Mouse (Mus musculus): Measurements from ENCODE around the gene Pias4.

The Pias4 gene

DNA sequence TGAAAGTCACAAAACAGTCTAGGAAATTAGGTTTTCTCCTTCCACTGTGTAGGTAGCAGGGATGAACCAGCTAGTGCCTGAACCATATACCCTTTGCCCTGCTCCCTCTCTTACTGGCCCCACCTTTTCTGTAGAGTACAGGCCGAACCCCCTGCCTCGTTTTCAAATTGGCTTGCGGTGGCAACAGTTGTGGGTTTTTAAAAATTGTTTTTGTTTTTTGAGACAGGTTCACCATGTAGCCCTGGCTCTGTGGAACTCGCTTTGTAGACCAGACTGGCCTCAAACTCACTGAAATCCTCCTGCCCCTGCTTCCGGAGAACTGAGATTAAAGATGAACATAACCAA is 336 bp upstream of the Pias4 start:
- DNase-seq, result no peak

DNA sequence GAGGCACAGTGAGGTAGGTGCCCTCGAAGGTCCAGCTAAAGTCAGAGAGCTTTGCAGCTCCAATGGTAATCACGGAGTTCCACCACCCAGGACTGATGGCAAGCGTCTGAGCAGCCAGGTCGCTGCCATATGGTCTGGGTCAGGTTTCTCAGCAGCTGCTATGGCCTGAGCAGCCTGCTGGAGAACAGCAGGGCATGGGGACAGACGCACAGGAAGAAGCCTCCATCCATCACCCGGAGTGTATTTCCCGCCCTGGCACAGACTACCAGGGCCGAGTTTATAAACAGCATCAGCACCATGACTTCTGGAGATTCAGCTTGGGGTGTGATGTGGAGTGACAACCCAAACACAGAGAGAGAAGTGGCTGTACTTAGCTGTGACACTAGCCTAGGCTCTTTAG is 2.6 kb downstream of the Pias4 start:
- DNase-seq, result peak; percentile 22

- DNase-seq, result no peak
These were observed 5.4 kb downstream of the Pias4 start for GRCm38 (mm10) chr10:81162318-81162652.

- DNase-seq, result peak; percentile 72
These were observed 6.0 kb downstream of the Pias4 start for GRCm38 (mm10) chr10:81161602-81162317.

DNA sequence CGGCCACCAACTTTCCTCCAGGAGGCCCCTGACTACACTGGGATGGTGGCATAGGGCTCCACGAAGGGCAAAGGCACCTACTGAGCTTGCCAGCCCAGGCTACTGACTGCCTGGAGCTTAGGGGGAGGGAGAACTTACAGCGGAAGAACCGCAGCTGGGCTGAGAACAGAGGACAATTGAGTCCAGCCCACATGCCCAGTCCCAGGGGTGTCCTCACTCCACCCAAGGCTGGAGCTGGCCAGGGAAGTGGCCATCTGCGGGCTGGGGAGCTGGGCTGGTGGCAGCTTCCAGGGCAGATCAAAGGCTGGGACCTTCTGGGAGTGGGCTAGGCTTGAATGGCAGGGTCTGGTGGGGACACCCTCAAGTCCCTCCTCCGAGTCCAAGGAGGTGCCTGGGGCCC is 13.0 kb downstream of the Pias4 start:
- DNase-seq, result no peak

DNA sequence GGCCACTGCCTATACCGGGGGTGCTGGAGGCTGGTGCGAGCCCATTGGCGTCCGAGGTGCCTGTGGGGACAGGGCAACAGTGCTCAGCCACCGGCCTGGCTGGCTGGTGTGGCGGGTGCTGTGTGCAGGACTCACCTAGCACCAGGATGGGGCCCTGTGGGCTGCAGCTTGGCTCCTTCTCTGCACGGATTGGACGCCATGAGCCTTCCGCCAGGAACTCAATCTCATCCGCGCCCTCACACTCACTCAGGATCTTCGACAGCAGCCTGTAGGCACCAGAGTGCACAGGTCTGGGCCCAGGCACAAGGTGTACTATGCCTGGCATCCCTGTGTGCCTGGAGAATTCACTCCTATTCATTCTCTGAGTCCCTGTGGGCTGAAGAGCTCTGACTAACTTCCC is 13.4 kb downstream of the Pias4 start:
- no peak for DNase-seq

DNA sequence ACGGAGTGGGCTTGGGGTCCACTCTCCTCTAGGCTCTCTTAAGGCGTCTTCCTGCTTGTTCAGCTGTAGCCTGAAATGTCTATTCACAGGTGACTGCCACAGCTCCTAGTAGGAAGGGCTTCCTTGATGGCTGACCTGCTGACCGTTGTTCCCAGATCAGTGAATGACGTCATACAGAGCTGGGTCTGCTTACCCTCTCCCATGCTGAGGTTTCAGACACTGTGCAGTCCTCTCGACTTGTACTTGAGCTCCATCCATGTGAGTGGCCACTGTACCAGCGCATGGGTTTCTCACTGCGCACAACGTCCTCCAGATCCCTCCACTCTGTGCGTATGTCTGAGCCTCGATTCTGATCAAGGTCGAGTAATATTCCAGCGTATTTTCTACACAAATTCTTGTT is 15.1 kb downstream of the Pias4 start:
- DNase-seq, result no peak

DNA sequence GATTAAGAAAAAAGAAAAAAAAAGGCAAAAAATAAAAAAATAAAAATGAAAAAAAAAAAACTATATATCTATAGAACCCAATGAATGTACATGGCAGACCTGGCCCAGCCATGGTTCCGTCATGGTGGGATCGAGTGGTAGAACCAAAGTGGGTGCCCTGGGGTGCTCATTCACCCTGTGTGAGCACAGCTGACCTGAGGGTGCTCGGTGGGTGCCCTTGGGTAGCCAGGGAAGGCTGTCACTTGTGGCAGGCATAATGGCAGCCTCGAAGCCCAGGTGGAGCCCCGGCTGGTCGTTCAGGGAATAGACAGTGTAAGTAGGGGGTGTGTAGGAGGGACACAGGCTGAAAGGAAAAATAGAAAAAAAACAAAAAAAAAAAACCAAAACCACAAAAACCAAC is 16.5 kb downstream of the Pias4 start:
- no peak for DNase-seq

DNA sequence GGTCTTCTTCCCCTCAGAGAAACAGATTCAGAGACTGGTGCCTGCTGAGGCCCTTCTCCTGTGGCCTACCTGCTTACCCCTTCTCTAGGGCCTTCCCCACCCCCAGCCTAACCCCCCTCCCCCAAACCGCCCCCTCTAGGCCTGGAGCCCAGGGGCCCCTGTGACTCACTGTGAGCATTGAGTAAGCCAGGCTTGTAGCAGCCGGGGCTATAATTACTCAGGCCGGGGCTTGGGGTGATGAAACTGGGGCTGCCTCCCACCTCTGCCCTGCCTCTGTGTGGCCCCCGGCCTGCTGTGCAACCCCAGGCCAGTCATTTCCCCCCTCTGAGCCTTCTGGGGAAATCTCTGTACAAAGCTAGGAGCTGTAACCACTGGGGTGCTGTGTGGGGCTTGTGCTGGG is 21.4 kb downstream of the Pias4 start:
- no peak for DNase-seq

- DNase-seq, result no peak
These were observed 21.9 kb downstream of the Pias4 start for GRCm38 (mm10) chr10:81145778-81146177.

GRCm38 (mm10) chr10:81145307-81145706 is 22.4 kb downstream of the Pias4 start:
- DNase-seq, result no peak

DNA sequence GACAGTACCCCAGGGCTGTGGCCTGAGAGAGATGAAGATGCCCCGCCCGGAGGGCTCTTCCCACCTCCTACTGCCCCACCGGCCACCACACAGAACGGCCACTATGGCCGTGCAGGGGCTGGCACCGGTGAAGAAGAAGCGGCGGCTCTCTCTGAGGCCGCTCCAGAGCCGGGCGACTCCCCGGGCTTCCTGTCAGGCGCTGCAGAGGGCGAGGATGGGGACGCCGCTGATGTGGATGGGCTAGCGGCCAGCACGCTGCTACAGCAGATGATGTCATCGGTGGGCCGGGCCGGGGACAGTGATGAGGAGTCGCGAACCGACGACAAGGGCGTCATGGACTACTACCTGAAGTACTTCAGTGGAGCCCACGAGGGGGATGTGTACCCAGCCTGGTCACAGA is 23.1 kb downstream of the Pias4 start:
- DNase-seq, result peak; percentile 62

GRCm38 (mm10) chr10:81143845-81144437 is 23.8 kb downstream of the Pias4 start:
- no peak for DNase-seq

GRCm38 (mm10) chr10:81143157-81143633 is 24.5 kb downstream of the Pias4 start:
- DNase-seq, result no peak

GRCm38 (mm10) chr10:81142551-81142981 is 25.2 kb downstream of the Pias4 start:
- DNase-seq, result no peak

GRCm38 (mm10) chr10:81141455-81142210 is 26.1 kb downstream of the Pias4 start:
- no peak for DNase-seq

DNA sequence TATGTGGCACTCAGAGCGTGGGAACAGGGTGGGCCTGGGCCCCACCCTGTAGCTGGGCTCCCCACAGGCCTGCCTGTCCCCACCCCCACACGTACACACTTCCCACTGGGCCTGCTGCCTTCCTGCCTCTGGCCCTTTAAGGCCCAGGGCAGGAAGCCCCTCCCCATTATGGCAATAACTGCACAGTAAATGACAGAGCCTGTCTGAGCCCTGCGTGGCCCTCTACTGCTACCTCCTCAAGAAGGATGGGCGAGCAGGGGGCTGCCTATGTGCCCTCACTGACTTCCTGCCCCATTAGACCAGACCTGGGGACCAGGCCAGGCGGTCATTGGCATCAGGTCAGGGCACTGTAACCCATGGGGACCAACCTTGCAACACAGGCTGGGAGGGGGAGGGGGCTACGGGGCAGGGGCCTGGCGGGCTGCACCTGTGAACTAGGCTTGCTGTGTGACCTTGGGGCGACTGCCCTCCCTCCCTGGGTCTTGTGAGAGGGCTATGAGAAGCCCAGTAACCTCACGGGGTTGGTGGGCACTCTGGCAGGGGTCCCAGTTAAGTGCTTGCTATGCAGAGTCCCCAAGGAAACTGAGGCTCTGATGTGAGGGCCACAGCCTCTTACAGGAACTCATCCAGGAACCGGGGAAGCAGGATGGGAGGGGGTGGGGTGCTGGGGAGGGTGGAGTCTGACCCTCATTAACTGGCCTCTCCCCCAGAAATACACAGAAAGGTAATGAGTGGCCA is 26.8 kb downstream of the Pias4 start:
- peak; percentile 66 for DNase-seq

- no peak for DNase-seq
These were observed 27.7 kb downstream of the Pias4 start for GRCm38 (mm10) chr10:81140005-81140404.

- DNase-seq, result no peak
These were observed 28.2 kb downstream of the Pias4 start for GRCm38 (mm10) chr10:81139529-81139846.

GRCm38 (mm10) chr10:81138821-81139528 is 28.7 kb downstream of the Pias4 start:
- DNase-seq, result no peak

GRCm38 (mm10) chr10:81138131-81138782 is 29.5 kb downstream of the Pias4 start:
- DNase-seq, result peak; percentile 68
